Comparison of ENCODE assay signal across 19 mouse cellular contexts in the genomic region with DNA sequence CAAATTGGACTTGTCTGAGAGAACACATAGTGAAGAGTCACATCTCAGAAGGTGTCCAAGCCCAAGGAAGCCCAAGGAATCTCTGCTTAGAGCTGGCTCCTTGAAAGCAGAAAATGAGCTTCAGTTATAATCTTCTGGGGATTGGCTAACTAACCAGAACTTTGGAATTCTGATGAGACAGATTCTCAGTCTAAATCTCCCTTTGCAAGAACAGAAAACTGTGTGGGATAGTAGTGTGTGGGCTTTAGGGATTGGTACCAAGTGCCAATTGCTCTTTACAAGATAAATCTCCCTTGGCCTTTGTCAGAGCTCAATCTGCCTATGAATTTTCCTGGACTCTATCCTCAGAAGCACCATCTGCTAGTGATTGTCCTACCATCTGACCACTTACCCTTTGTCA. TPM values are rescaled to one million over a fixed set of nuclear protein-coding genes. Genes with fewer than 3 reads are reported as not detected.
DNase-seq lines count a peak whose midpoint lies in the region; ATAC-seq and TF ChIP-seq lines count a peak whose summit lies in the region.
"Had no signal": no experiment of that assay in that cellular context is flagged by ENCODE, and none has a peak within 500 bp of the region (broad histone marks: within the 10 kb centered on the region; RNA-seq: fewer than 3 reads in every experiment).

No protein-coding gene starts in this region.

- H3K4me1 ChIP-seq in midbrain, embryonic 12.5 days = peaks cover 12% of the 10 kb centered on the region
- peaks cover 9% of the 10 kb centered on the region; the same call in 1 of the 2 replicates for H3K4me1 ChIP-seq in midbrain, embryonic 11.5 days (ENCODE audit: control insufficient read depth, insufficient read depth, low read length)
- no peaks in the 10 kb centered on the region for H3K4me1 ChIP-seq in forebrain, postnatal 0 days (ENCODE audit: insufficient read depth)
- H3K4me1 ChIP-seq in hindbrain, postnatal 0 days (ENCODE audit: insufficient read depth, low read length) = no peaks in the 10 kb centered on the region
- H3K4me1 ChIP-seq: heart, embryonic 10.5 days; liver, embryonic 13.5 days; megakaryocyte, embryonic 14.5 days had no signal

- no peak for ATAC-seq in midbrain, embryonic 12.5 days (ENCODE audit: low FRiP score, low read depth)
- ATAC-seq in midbrain, embryonic 11.5 days (ENCODE audit: low FRiP score) = no peak
- ATAC-seq in forebrain, postnatal 0 days = 0 out of 2 replicates have a peak, but pooled peaks have one; percentile 6
- no peak for ATAC-seq in hindbrain, postnatal 0 days
- ATAC-seq: CD4-positive, CD25-positive, alpha-beta regulatory T cell, adult 4 months; intestine, embryonic 16.5 days had no signal

- 0 out of 2 replicates have a peak overlapping the region, but pooled peaks have one; percentile 30 for H3K27ac ChIP-seq in midbrain, embryonic 12.5 days (replicated peaks)
- no peak overlapping the region for H3K27ac ChIP-seq in midbrain, embryonic 11.5 days (ENCODE audit: low read depth, low read length)
- peak overlapping the region; percentile 50 for H3K27ac ChIP-seq in forebrain, postnatal 0 days (ENCODE audit: low read depth, low read length)
- peak overlapping the region; percentile 69 for H3K27ac ChIP-seq in hindbrain, postnatal 0 days
- H3K27ac ChIP-seq: heart, embryonic 10.5 days; kidney, postnatal 0 days; liver, embryonic 13.5 days had no signal

- H3K9me3 ChIP-seq in midbrain, embryonic 12.5 days = no peaks in the 10 kb centered on the region
- no peaks in the 10 kb centered on the region for H3K9me3 ChIP-seq in midbrain, embryonic 11.5 days (ENCODE audit: control insufficient read depth, low read length)
- H3K9me3 ChIP-seq in forebrain, postnatal 0 days (ENCODE audit: low read length) = no peaks in the 10 kb centered on the region
- no peaks in the 10 kb centered on the region for H3K9me3 ChIP-seq in hindbrain, postnatal 0 days (ENCODE audit: low read length)
- H3K9me3 ChIP-seq: heart, embryonic 10.5 days; liver, embryonic 13.5 days; megakaryocyte, embryonic 14.5 days had no signal

- H3K27me3 ChIP-seq in midbrain, embryonic 12.5 days = no peaks in the 10 kb centered on the region
- no peaks in the 10 kb centered on the region for H3K27me3 ChIP-seq in midbrain, embryonic 11.5 days (ENCODE audit: control insufficient read depth, insufficient read depth, low read length)
- H3K27me3 ChIP-seq in forebrain, postnatal 0 days (ENCODE audit: insufficient read depth, low read length) = no peaks in the 10 kb centered on the region
- no peaks in the 10 kb centered on the region for H3K27me3 ChIP-seq in hindbrain, postnatal 0 days (ENCODE audit: insufficient read depth, low read length)
- H3K27me3 ChIP-seq: liver, embryonic 13.5 days; megakaryocyte, embryonic 14.5 days had no signal

- no peaks in the 10 kb centered on the region for H3K36me3 ChIP-seq in midbrain, embryonic 12.5 days
- no peaks in the 10 kb centered on the region for H3K36me3 ChIP-seq in midbrain, embryonic 11.5 days (ENCODE audit: control insufficient read depth, insufficient read depth, low read length)
- no peaks in the 10 kb centered on the region for H3K36me3 ChIP-seq in forebrain, postnatal 0 days (ENCODE audit: insufficient read depth)
- no peaks in the 10 kb centered on the region for H3K36me3 ChIP-seq in hindbrain, postnatal 0 days (ENCODE audit: insufficient read depth, low read length)
- H3K36me3 ChIP-seq: heart, embryonic 10.5 days; liver, embryonic 13.5 days had no signal

- no peak for TF ChIP-seq CTCF in forebrain, postnatal 0 days (IDR thresholded peaks at IDR 0.05; ENCODE audit: low read depth)
- TF ChIP-seq CTCF in hindbrain, postnatal 0 days (IDR thresholded peaks at IDR 0.05; ENCODE audit: low read depth) = no peak

- no peak for DNase-seq in midbrain, embryonic 11.5 days (ENCODE audit: low spot score, missing footprints)
- DNase-seq in forebrain, postnatal 0 days = no peak
- DNase-seq in hindbrain, postnatal 0 days (ENCODE audit: low spot score) = no peak
- no peak for DNase-seq in spleen, adult 18-20 months
- DNase-seq in cerebellum, postnatal 36 days = no peak
- DNase-seq in cerebellum, adult 18-20 months = no peak
- DNase-seq: adrenal gland, postnatal 25 days; liver, embryonic 13.5 days had no signal

- H3K4me2 ChIP-seq in midbrain, embryonic 12.5 days (replicated peaks) = no peak overlapping the region
- no peak overlapping the region for H3K4me2 ChIP-seq in midbrain, embryonic 11.5 days
- no peak overlapping the region for H3K4me2 ChIP-seq in forebrain, postnatal 0 days (ENCODE audit: low read depth)
- no peak overlapping the region for H3K4me2 ChIP-seq in hindbrain, postnatal 0 days (ENCODE audit: low read depth, low read length)
- H3K4me2 ChIP-seq: liver, embryonic 13.5 days had no signal

- H3K4me3 ChIP-seq in midbrain, embryonic 12.5 days = no peak overlapping the region
- no peak overlapping the region for H3K4me3 ChIP-seq in midbrain, embryonic 11.5 days (ENCODE audit: low read depth, low read length)
- no peak overlapping the region for H3K4me3 ChIP-seq in forebrain, postnatal 0 days (ENCODE audit: low read depth, low read length)
- H3K4me3 ChIP-seq in hindbrain, postnatal 0 days (ENCODE audit: low read length) = no peak overlapping the region
- H3K4me3 ChIP-seq: heart, embryonic 10.5 days; liver, embryonic 13.5 days; megakaryocyte, embryonic 14.5 days had no signal

- H3K9ac ChIP-seq in midbrain, embryonic 12.5 days (replicated peaks) = no peak overlapping the region
- H3K9ac ChIP-seq in midbrain, embryonic 11.5 days (ENCODE audit: low read length) = no peak overlapping the region
- no peak overlapping the region for H3K9ac ChIP-seq in forebrain, postnatal 0 days
- no peak overlapping the region for H3K9ac ChIP-seq in hindbrain, postnatal 0 days (replicated peaks; ENCODE audit: low read length)
- H3K9ac ChIP-seq: liver, embryonic 13.5 days had no signal

RNA-seq across cellular contexts. Expression of gene Cyp2j5, which starts 54.5 kb away (rescaled TPM):
- polyA plus RNA-seq in midbrain, embryonic 12.5 days (2016; fragmentation: Nextera tagmentation; extraction: Ambion mirVana) = not detected in 2 replicates
- not detected in 2 replicates for polyA plus RNA-seq in midbrain, embryonic 11.5 days (2014; fragmentation: Nextera tagmentation; extraction: Ambion mirVana)
- total RNA-seq in forebrain, postnatal 0 days (2014; rRNA removed) = not detected in 2 replicates
- not detected in 2 replicates for polyA plus RNA-seq in forebrain, postnatal 0 days (2015; fragmentation: Nextera tagmentation; extraction: Ambion mirVana)
- total RNA-seq in hindbrain, postnatal 0 days (2014; rRNA removed) = not detected in 2 replicates
- not detected in 2 replicates for polyA plus RNA-seq in hindbrain, postnatal 0 days (2015; fragmentation: Nextera tagmentation; extraction: Ambion mirVana)
- total RNA-seq: adrenal gland, postnatal 25 days; heart, postnatal 25 days; layer of hippocampus, postnatal 36 days; MEL had no signal
- polyA plus RNA-seq: CD4-positive, CD25-positive, alpha-beta regulatory T cell, adult 4 months; heart, embryonic 10.5 days; limb, embryonic 11.5 days; lung, embryonic 16.5 days had no signal
